Mouse (Mus musculus) heart, postnatal 25 days (tissue): Measurements from ENCODE around the gene Xpc. TPM values are rescaled to one million over a fixed set of nuclear protein-coding genes. Genes with fewer than 3 reads are reported as not detected.

ENCODE experiments used
- DNase-seq: peaks from one replicate; pipeline ENCODE4 v3.0.0; 2022; ENCODE audit warnings: low spot score
- intact Hi-C: fragments of 180-260 bp; cut with DNase I; formaldehyde crosslinking; loops from one replicate; pipeline ENCODE4 v1.15.1; 2025
- total RNA-seq, 2 experiments: library from RNA; stranded (reverse); gene quantifications; 2 replicates each; pipeline ENCODE4 v1.2.3; 2021

The Xpc gene
- total RNA-seq, 2 experiments from 2014 or later = 8.4 to 10.1 TPM

GRCm38 (mm10) chr6:91528265-91528664 lies 12.6 kb upstream of the Xpc start:
- DNase-seq = peak; percentile 38
- intact Hi-C loops = loop anchor here (5.0 kb wide), 1 partner anchor 159 kb away; no protein-coding TSS in a partner anchor

GRCm38 (mm10) chr6:91527227-91527860 lies 11.7 kb upstream of the Xpc start:
- DNase-seq = no peak
- intact Hi-C loops = loop anchor here (1.0 to 5.0 kb wide), 4 partner anchors 47 to 325 kb away; no protein-coding TSS in a partner anchor

- intact Hi-C loops = loop anchor here (5.0 kb wide), 1 partner anchor 162 kb away; no protein-coding TSS in a partner anchor
- no peak for DNase-seq
Measured at GRCm38 (mm10) chr6:91525544-91525943, 9.9 kb upstream of the Xpc start.

- no peak for DNase-seq
- intact Hi-C loops = no loop called here
Measured at GRCm38 (mm10) chr6:91522816-91523215, 7.1 kb upstream of the Xpc start.

GRCm38 (mm10) chr6:91518454-91519020 lies 2.8 kb upstream of the Xpc start:
- DNase-seq = no peak
- intact Hi-C loops = loop anchor here (10.0 kb wide), 1 partner anchor 354 kb away; no protein-coding TSS in a partner anchor

- no peak for DNase-seq
- intact Hi-C loops = loop anchor here (2.0 to 10.0 kb wide), 4 partner anchors 40 to 350 kb away; no protein-coding TSS in a partner anchor
Measured at GRCm38 (mm10) chr6:91514737-91515362, 838 bp downstream of the Xpc start.

- intact Hi-C loops = loop anchor here (2.0 to 10.0 kb wide), 4 partner anchors 39 to 349 kb away; no protein-coding TSS in a partner anchor
Measured at GRCm38 (mm10) chr6:91514135-91514534, 1.6 kb downstream of the Xpc start.

GRCm38 (mm10) chr6:91510211-91510610 lies 5.5 kb downstream of the Xpc start:
- intact Hi-C loops = loop anchor here (10.0 kb wide), 1 partner anchor 345 kb away; no protein-coding TSS in a partner anchor

More at GRCm38 (mm10) chr6:91514135-91514534, 1.6 kb downstream of the Xpc start:
- DNase-seq = no peak

GRCm38 (mm10) chr6:91509326-91509725 lies 6.4 kb downstream of the Xpc start:
- intact Hi-C loops = loop anchor here (2.0 kb wide), 1 partner anchor 225 kb away; no protein-coding TSS in a partner anchor
- no peak for DNase-seq

More at GRCm38 (mm10) chr6:91510211-91510610, 5.5 kb downstream of the Xpc start:
- DNase-seq = no peak

GRCm38 (mm10) chr6:91508041-91508440 lies 7.6 kb downstream of the Xpc start:
- DNase-seq = no peak
- intact Hi-C loops = loop anchor here (2.0 kb wide), 1 partner anchor 223 kb away; no protein-coding TSS in a partner anchor

- intact Hi-C loops = no loop called here
- no peak for DNase-seq
Measured at GRCm38 (mm10) chr6:91506036-91506435, 9.7 kb downstream of the Xpc start.

- intact Hi-C loops = no loop called here
Measured at GRCm38 (mm10) chr6:91503302-91503701, 12.4 kb downstream of the Xpc start.

GRCm38 (mm10) chr6:91494526-91494925 lies 21.2 kb downstream of the Xpc start:
- intact Hi-C loops = no loop called here
- no peak for DNase-seq

More at GRCm38 (mm10) chr6:91503302-91503701, 12.4 kb downstream of the Xpc start:
- DNase-seq = no peak

- no peak for DNase-seq
- intact Hi-C loops = no loop called here
Measured at GRCm38 (mm10) chr6:91493053-91493452, 22.6 kb downstream of the Xpc start.

- no peak for DNase-seq
- intact Hi-C loops = no loop called here
Measured at GRCm38 (mm10) chr6:91491004-91491403, 24.7 kb downstream of the Xpc start.

- DNase-seq = peak; percentile 23
- intact Hi-C loops = no loop called here
Measured at GRCm38 (mm10) chr6:91489872-91490271, 25.8 kb downstream of the Xpc start.

GRCm38 (mm10) chr6:91488496-91489212 lies 27.0 kb downstream of the Xpc start:
- intact Hi-C loops = no loop called here
- peak; percentile 31 for DNase-seq

GRCm38 (mm10) chr6:91486736-91487453 lies 28.8 kb downstream of the Xpc start:
- no peak for DNase-seq
- intact Hi-C loops = no loop called here

GRCm38 (mm10) chr6:91483371-91483770 lies 32.3 kb downstream of the Xpc start:
- intact Hi-C loops = no loop called here
- no peak for DNase-seq
